Mouse (Mus musculus): Measurements from ENCODE around the gene Sfrp4.

DNA sequence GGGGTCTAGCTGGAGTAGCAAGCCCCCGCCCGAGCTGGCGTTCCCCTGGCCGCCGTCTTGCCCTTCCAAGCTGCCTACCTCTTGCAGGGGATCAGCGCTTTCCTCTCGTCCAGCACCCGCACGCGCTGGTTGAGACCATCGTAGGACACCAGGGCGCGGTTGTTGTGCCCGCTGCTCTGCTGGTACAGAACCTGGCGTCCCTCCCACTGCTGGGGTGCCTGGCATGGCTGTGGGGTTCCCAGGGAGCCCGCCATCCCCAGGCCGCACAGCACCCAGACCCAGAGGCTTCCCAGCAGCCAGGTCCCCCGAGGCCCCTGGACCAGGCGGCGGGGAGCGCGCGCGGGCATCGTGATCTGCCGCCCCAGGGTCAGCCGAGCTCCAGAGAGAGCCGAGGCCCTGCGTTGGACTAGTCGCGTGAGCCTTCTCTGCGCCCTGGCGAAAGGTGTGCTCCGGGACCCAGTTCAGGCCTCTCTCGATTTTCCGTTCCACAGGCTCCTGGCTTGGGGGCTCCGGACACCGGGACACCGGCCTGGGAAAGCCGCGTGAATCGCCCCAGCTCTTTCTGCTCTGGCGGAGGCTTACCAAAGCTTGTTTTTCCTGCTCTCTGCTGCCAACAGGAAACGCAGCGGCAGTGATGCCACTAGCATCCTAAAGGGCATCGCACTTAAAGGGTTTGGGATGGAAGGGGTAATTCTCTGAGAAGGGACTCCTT lies 3.5 kb upstream of the Sfrp4 start, which contains the start of gene Epdr1:
- peak; percentile 78 for TF ChIP-seq CTCF (IDR thresholded peaks at IDR 0.05)
- TF ChIP-seq EP300 (IDR thresholded peaks at IDR 0.05): no peak
